Mouse (Mus musculus): ENCODE results near the gene 5730455P16Rik. TPM values are rescaled to one million over a fixed set of nuclear protein-coding genes. Genes with fewer than 3 reads are reported as not detected.

Gene 5730455P16Rik
- total and polyA plus RNA-seq, 2 experiments from 2014 or later: 25.2 to 50.6 TPM

GRCm38 (mm10) chr11:80312565-80312964 is 65.3 kb downstream of the 5730455P16Rik start:
- Histone ChIP-seq H3K4me1 (ENCODE audit: insufficient read depth, low read length) (no peaks in the 10 kb centered on the region), H3K4me3 (ENCODE audit: low read depth, low read length) (no peak overlapping the region), H3K27me3 (ENCODE audit: insufficient read depth, low read length) (no peaks in the 10 kb centered on the region), H3K9ac (replicated peaks; ENCODE audit: low read length, poor library complexity, severe bottlenecking) (no peak overlapping the region), H3K27ac (ENCODE audit: low read depth, low read length) (no peak overlapping the region), H3K9me3 (ENCODE audit: low read length) (no peaks in the 10 kb centered on the region), H3K4me2 (ENCODE audit: low read depth, low read length, poor library complexity, severe bottlenecking) (no peak overlapping the region), H3K36me3 (ENCODE audit: insufficient read depth, low read length) (no peaks in the 10 kb centered on the region)
- ATAC-seq (ENCODE audit: low FRiP score) (no peak), DNase-seq (ENCODE audit: low spot score) (no peak)
- 10% methylated on average over 6 of the region's 6 CpGs for WGBS
- TF ChIP-seq CTCF (IDR thresholded peaks at IDR 0.05): no peak

GRCm38 (mm10) chr11:80312049-80312448 is 65.8 kb downstream of the 5730455P16Rik start:
- Histone ChIP-seq H3K9ac (replicated peaks; ENCODE audit: low read length, poor library complexity, severe bottlenecking) (no peak overlapping the region), H3K27ac (ENCODE audit: low read depth, low read length) (no peak overlapping the region), H3K9me3 (ENCODE audit: low read length) (no peaks in the 10 kb centered on the region), H3K4me2 (ENCODE audit: low read depth, low read length, poor library complexity, severe bottlenecking) (no peak overlapping the region), H3K4me1 (ENCODE audit: insufficient read depth, low read length) (no peaks in the 10 kb centered on the region), H3K27me3 (ENCODE audit: insufficient read depth, low read length) (no peaks in the 10 kb centered on the region), H3K4me3 (ENCODE audit: low read depth, low read length) (no peak overlapping the region), H3K36me3 (ENCODE audit: insufficient read depth, low read length) (no peaks in the 10 kb centered on the region)
- TF ChIP-seq CTCF (IDR thresholded peaks at IDR 0.05): no peak
- ATAC-seq (ENCODE audit: low FRiP score): no peak
- no peak for DNase-seq (ENCODE audit: low spot score)
- WGBS: 35% methylated on average over 2 of the region's 2 CpGs

- DNase-seq (ENCODE audit: low spot score): peak; percentile 49
- no peaks in the 10 kb centered on the region for H3K27me3 ChIP-seq (ENCODE audit: insufficient read depth, low read length)
- no peaks in the 10 kb centered on the region for H3K9me3 ChIP-seq (ENCODE audit: low read length)
- WGBS: 53% methylated on average over 4 of the region's 4 CpGs
- no peaks in the 10 kb centered on the region for H3K36me3 ChIP-seq (ENCODE audit: insufficient read depth, low read length)
- no peak for ATAC-seq (ENCODE audit: low FRiP score)
- no peak overlapping the region for H3K9ac ChIP-seq (replicated peaks; ENCODE audit: low read length, poor library complexity, severe bottlenecking)
- H3K4me2 ChIP-seq (ENCODE audit: low read depth, low read length, poor library complexity, severe bottlenecking): no peak overlapping the region
- H3K27ac ChIP-seq (ENCODE audit: low read depth, low read length): no peak overlapping the region
- H3K4me3 ChIP-seq (ENCODE audit: low read depth, low read length): no peak overlapping the region
- TF ChIP-seq CTCF (IDR thresholded peaks at IDR 0.05): no peak
- H3K4me1 ChIP-seq (ENCODE audit: insufficient read depth, low read length): no peaks in the 10 kb centered on the region
Measured at GRCm38 (mm10) chr11:80311271-80311670, 66.6 kb downstream of the 5730455P16Rik start.

Other genes with a start within 250 kb of the 5730455P16Rik start
- 9.5 and 14.3 TPM in 2 replicates for gene Tefm, start 235.9 kb downstream of the 5730455P16Rik start, total RNA-seq (2014; rRNA removed)
- 18.5 and 20.1 TPM in 2 replicates for gene Tefm, start 235.9 kb downstream of the 5730455P16Rik start, polyA plus RNA-seq (2015; fragmentation: Nextera tagmentation; extraction: Ambion mirVana)
- gene Adap2, start 223.9 kb downstream of the 5730455P16Rik start, total RNA-seq (2014; rRNA removed): 5.7 and 11.2 TPM in 2 replicates
- 4.0 and 4.2 TPM in 2 replicates for gene Adap2, start 223.9 kb downstream of the 5730455P16Rik start, polyA plus RNA-seq (2015; fragmentation: Nextera tagmentation; extraction: Ambion mirVana)
- gene Rnf135, start 194.2 kb downstream of the 5730455P16Rik start, total RNA-seq (2014; rRNA removed): 3.0 and 3.7 TPM in 2 replicates
- gene Rnf135, start 194.2 kb downstream of the 5730455P16Rik start, polyA plus RNA-seq (2015; fragmentation: Nextera tagmentation; extraction: Ambion mirVana): 3.3 and 4.2 TPM in 2 replicates
- gene Rhot1, start 169.0 kb downstream of the 5730455P16Rik start, total RNA-seq (2014; rRNA removed): 69.5 and 74.9 TPM in 2 replicates
- gene Rhot1, start 169.0 kb downstream of the 5730455P16Rik start, polyA plus RNA-seq (2015; fragmentation: Nextera tagmentation; extraction: Ambion mirVana): 55.1 and 56.1 TPM in 2 replicates
- 1.9 and 5.7 TPM in 2 replicates for gene Rhbdl3, start 77.1 kb downstream of the 5730455P16Rik start, total RNA-seq (2014; rRNA removed)
- gene Rhbdl3, start 77.1 kb downstream of the 5730455P16Rik start, polyA plus RNA-seq (2015; fragmentation: Nextera tagmentation; extraction: Ambion mirVana): 1.4 and 1.7 TPM in 2 replicates
- gene Zfp207, start 5.2 kb upstream of the 5730455P16Rik start, total RNA-seq (2014; rRNA removed): 243 and 245 TPM in 2 replicates
- 131 and 147 TPM in 2 replicates for gene Zfp207, start 5.2 kb upstream of the 5730455P16Rik start, polyA plus RNA-seq (2015; fragmentation: Nextera tagmentation; extraction: Ambion mirVana)
- 24.6 and 44.5 TPM in 2 replicates for gene Psmd11, start 50.6 kb upstream of the 5730455P16Rik start, total RNA-seq (2014; rRNA removed)
- 259 and 278 TPM in 2 replicates for gene Psmd11, start 50.6 kb upstream of the 5730455P16Rik start, polyA plus RNA-seq (2015; fragmentation: Nextera tagmentation; extraction: Ambion mirVana)
- gene Cdk5r1, start 99.0 kb upstream of the 5730455P16Rik start, total RNA-seq (2014; rRNA removed): 376 and 420 TPM in 2 replicates
- gene Cdk5r1, start 99.0 kb upstream of the 5730455P16Rik start, polyA plus RNA-seq (2015; fragmentation: Nextera tagmentation; extraction: Ambion mirVana): 77.3 and 85.2 TPM in 2 replicates

Measured in midbrain, postnatal 0 days (tissue).